Mouse (Mus musculus) gonadal fat pad, adult 2 months (tissue): Measurements from ENCODE around the gene Plpp7. TPM values are rescaled to one million over a fixed set of nuclear protein-coding genes. Genes with fewer than 3 reads are reported as not detected.

Experiments
- DNase-seq: peaks from one replicate; pipeline ENCODE4 v3.0.0-alpha.2; 2012; ENCODE audit warnings: low read depth
- polyA plus RNA-seq: library from polyadenylated mRNA; depleted of rRNA; stranded (reverse); fragments of >200 nt; gene quantifications from 2 replicates; pipeline ENCODE4 v1.2.3, GENCODE M21; 2012; rRNA removed

The Plpp7 gene
- 3.3 and 4.7 TPM in 2 replicates for polyA plus RNA-seq

DNA sequence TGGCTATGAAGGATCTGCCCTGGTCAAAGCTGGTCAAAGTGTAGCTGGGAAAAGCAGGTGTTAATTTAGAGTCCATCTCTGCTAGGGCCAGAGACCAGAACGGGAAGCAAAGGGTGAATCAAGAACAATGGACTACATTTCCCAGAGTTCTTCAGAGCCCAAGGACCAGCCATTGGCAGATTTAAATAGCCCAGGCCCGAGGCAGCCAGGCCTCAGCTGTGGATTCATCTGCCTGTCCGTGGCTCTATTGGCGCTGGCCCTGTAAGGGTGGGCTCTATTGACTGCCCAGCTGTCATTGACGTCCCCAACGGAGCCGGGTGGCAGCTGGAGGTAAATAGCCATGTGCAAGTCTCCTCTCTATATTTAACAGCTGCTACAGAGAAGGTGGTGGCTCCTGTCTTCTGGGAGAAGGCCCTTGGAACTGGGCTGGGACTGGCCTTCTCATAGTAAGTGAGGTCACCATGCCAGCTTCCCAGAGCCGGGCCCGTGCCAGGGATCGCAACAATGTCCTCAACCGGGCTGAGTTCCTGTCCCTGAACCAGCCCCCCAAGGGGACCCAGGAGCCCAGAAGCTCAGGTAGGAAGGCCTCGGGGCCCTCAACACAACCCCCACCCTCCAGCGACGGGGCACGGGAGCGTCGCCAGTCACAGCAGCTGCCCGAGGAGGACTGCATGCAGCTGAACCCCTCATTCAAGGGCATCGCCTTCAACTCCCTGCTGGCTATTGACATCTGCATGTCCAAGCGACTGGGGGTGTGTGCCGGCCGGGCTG lies at the start of gene Plpp7:
Plpp7 (plus strand) TSS at position 178 of the 771 bp plus-strand sequence.
- DNase-seq, result no peak

DNA sequence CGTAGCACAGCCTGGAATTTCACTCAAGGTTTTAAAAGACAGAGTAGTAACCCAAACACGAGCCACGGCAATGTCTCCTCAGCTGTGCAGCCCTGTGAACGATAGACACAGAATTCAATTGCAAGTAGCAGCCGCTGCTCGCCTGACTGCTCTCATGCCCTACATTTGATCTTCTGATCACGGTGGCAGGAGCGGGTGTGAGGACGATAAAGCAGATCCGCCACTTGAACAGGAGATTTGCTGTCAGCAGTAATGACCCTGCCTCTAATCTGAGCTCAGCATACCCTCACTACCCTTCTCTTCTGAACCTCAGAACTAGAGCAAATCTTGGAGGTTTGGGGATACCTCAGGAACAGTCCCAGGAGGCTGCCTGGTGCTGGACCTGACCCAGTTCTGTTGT lies 49.3 kb upstream of the Plpp7 start:
- no peak for DNase-seq

DNA sequence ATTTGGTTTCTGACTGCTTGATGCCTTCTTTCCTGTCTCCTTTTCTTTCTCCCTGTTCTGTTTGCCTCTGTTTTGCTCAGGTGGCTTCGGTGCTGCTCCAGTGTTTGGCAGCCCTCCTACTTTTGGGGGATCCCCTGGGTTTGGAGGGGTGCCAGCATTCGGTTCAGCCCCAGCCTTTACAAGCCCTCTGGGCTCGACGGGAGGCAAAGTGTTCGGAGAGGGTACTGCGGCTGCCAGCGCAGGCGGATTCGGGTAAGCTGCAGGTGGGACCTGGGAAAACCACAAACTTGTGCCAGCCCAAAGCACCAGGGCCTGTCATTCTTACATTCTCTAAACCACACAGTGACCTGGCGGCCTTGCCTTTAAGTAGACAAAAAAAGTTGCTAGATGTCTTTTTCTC lies 48.0 kb upstream of the Plpp7 start:
- DNase-seq, result no peak

- DNase-seq, result no peak
Observed at GRCm38 (mm10) chr2:32051791-32052190, 43.5 kb upstream of the Plpp7 start.

DNA sequence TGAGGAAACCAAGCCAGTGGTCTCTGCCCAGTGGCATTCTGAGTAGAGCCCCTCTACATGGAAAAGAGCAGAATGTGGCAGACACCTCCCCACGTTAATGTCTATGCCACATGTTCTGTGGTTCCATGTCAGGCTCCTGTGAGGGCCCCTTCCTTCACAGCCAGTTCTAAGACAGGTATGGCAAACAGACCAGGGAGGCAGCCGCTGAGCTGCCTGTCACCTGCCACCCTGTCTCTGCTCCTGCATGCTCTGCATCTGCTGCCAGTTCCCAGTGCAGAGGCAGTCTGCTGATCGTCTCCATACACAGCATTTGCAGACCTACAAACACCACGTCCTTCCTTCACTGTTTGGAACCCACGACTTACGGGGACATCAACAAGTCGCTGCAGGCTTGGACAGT lies 42.9 kb upstream of the Plpp7 start:
- no peak for DNase-seq

DNA sequence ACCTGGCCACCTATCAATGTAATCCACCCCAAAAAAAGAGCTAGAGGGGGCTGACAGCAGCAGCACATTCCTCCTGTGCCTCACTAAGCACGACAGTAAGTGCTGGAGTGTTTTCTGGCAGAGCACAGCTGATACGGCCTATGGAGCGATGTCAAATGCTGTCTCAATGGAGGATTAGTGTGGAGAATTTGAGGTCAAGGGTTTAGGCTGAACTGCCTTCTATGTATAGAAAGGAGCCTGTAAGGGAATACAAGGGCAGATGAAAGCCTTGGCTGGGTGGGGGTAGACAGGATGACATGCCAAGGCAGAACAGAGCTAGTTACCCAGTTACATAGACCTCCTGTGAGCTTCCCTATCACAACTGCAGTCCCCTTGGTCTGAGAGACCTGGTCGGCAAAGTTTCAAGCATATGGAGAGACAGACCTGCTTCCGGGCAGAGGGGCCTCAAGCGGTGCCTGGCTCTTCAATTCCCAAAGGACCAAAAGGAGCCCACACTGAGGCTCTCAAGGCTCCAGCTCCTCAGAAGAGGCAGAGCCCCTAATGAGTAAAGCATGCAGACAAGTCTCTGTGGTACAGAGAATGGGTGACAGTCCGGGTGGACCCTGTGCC lies 39.9 kb upstream of the Plpp7 start:
- DNase-seq, result no peak

DNA sequence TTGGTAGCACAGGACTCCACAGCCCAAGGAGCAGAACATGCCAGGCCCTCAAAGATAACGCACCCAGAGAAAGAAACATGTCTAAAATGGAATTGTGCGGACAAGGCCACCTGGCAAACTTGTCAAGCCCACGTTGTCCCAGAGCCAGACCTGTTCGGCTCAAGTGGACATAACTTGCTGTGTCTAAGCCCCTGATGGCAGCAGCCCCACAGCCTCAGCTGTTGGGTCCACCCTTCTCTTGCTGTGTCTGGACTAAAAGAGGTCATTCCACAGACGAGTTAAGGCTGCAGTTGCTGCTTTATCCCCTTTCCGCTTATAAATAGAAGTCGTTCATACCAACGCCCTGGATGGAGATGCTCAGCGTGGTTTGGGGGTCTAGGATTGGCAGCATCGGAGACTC lies 38.8 kb upstream of the Plpp7 start:
- no peak for DNase-seq

DNA sequence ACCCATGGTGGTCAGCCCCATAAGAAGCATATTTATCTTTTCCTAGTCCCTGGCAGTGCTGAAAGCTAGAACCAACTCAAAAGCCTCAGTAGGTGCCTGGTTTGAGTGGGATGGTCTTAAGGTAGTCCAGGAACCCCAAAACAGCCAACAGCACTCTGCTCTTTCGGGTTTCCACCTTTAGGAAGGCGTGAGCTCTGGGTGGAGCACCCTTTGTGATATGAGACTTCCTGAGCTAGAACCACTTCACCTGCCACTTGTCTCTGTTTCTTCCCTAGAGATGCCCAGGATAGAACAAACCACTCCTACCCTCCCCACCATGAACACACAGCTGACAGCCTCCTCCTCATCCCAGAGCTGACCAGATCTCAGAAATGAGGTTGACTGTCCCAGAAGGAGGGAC lies 38.0 kb upstream of the Plpp7 start:
- DNase-seq, result no peak

- no peak for DNase-seq
Observed at GRCm38 (mm10) chr2:32057794-32058193, 37.5 kb upstream of the Plpp7 start.

- DNase-seq, result no peak
Observed at GRCm38 (mm10) chr2:32058241-32058640, 37.1 kb upstream of the Plpp7 start.

DNA sequence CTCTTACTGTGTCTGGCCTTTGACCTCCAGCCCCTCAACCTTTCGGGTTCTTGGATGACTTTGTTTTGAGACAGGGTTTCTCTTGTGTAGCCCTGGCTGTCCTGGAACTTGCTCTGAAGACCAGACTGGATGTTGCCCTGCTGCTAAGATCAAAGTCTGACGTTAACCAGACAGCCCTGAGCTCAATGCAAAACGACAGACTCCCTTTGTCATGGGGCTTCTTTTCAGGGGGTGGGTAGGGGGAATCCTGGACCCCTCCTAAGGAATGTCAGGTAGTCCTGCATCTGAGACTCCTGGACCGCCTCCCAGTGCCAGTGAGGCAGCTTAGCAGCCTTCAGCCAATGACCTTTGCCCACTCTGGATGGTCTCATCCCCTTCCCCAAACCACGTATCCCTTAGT lies 36.6 kb upstream of the Plpp7 start:
- no peak for DNase-seq

DNA sequence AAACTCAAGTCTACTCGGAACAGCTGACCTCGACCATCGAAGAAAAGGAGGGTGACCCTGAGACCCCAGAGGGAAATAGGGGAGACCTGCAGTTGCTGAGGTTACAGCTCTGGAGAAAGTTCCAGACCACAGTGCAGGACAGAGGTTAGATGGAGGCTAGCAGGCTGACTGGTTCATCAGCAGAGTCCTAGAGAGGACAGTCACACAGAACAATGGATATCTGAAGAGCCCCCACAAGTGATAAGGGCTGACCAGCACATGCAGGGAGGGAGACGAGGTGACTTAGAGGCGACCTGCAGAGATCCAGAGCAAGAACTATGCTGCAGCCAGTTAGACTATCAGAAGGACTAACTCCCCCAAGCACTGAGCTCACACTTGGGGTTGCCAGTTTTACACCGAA lies 35.7 kb upstream of the Plpp7 start:
- no peak for DNase-seq

GRCm38 (mm10) chr2:32060228-32060805 lies 35.0 kb upstream of the Plpp7 start:
- no peak for DNase-seq

GRCm38 (mm10) chr2:32061189-32061588 lies 34.1 kb upstream of the Plpp7 start:
- DNase-seq, result no peak

DNA sequence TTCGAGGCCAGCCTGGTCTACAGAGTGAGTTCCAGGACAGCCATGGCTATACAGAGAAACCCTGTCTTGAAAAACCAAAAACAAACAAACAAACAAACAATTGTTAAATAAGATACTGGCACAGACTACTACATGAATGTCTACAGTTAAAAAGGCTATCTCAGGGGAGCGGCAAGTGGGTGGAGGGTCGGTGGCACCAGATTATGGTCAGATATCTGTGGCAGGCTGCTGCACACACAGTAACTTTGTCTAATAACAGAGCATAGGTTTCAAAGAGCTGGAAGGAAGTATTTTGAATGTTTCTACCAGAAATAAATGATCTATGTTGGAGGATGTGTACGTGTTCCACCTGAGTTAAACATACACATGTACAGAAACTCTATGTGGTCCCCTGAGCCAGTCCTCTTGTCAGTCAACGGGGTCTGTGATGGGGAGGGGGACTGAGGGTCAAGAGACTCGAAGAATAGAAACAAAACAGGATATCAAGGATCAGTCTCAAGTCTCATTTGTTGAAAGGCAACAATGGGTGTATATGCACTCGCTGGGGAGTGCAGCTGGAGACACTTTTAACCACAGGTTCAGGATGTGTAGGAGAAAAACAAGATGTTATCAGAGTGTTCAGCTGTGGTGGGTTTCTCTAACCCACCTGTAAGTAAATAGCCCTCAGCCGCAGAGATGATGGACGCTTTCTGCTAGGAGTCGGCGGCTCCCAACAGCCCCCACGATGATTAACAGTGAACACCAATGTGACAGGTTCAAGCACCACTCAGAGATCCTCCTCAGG lies 33.4 kb upstream of the Plpp7 start:
- DNase-seq, result no peak

DNA sequence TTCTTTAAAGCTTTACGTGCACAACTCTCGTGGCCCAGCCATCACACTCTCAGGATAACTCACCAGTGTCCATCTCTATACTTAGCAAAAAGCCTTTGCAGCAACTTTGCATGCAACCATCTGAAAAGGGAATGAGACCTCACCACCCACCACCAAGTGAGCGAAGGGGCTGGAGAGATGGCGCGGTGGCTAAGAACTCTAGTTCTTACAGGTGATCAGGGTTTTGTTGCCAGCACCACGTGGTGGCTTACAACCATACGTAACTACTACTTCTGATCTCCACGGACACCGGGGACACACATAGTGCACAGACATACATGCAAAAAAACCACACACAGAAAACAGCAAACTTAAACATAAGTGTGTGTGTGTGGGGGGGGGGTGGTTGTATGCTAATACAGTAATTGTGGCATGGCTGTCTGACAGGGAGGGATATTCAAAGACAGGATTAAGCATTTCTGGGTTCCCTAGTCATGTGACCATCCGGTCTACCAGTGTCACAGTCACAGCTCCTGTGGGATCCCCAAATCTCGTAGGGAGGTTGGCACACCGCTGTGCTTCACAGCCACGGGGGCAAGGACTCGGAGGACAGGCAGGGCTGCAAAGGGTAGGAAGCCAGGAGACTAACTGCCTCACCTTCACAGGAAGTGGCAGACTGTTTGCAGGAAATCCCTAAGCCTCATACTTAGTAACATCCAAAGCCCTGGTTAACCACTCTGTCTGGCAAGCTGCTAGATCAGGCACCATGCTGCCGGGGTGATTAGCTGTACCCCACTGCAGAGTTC lies 32.5 kb upstream of the Plpp7 start:
- no peak for DNase-seq

GRCm38 (mm10) chr2:32063451-32064151 lies 31.7 kb upstream of the Plpp7 start:
- DNase-seq, result no peak

GRCm38 (mm10) chr2:32064913-32065312 lies 30.4 kb upstream of the Plpp7 start:
- DNase-seq, result no peak

DNA sequence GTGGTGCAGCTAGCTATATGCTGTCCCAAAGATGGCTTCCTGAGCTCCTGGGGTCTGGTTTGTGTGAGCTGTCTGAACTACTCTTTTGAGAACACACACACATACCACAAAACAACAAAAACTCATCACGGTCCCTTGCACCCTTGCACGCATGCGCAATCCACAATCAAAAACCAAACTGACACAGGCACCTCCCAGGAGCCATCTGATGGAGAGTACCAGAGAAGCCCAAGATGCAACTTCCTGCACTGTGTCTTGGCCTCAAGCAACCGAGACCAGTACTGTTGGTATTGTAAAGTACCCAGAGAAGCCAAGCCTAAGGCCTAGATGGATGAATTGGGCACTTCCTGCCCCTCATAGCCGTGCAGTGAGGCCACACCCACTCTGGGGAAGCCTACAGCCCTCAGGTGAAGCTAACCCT lies 29.9 kb upstream of the Plpp7 start:
- DNase-seq, result no peak

DNA sequence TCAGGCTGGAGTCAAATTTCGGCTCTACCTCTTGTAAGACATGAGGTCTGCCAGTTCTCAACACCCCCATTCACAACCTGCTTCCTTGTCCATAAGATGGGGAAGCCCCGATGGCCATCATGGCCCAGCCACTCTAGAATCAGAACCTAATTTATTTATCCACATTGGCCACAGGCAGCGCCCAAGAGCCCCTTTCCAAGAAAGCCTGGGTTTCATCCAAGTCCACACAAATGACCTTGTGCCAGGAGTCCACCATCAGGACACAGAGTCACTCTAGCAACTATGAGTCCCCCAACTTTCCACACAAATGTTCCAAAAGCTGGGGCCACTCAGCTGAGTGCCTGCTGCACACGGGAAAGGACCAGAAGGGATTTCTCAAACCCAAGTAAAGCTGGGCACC lies 29.3 kb upstream of the Plpp7 start:
- no peak for DNase-seq
